Mouse (Mus musculus) midbrain, embryonic 14.5 days (tissue): ENCODE data around the gene Arid1b. TPM values are rescaled to one million over a fixed set of nuclear protein-coding genes. Genes with fewer than 3 reads are reported as not detected.

Experiments
- ATAC-seq: fragments of 200-750 bp; cut with Nextera tagmentation; 2 replicates; pipeline ENCODE4 v1.8.0; 2017; ENCODE audit warnings: moderate number of reproducible peaks, moderate library complexity; ENCODE audit not compliant: low FRiP score, low TSS enrichment
- DNase-seq: peaks from one replicate; pipeline ENCODE4 v3.0.0-alpha.2; 2015
- H3K27ac ChIP-seq: fragments of 300-500 bp; sonication (generic); replicated peaks from 2 replicates; pipeline ENCODE4 v1.5.1; 2014; ENCODE audit warnings: mild to moderate bottlenecking, low read depth, low read length, moderate library complexity
- H3K27me3 ChIP-seq: fragments of 300-500 bp; sonication (generic); 2 replicates; pipeline ENCODE4 v1.6.1; 2014; ENCODE audit warnings: low read length, control low read depth, mixed read lengths; ENCODE audit not compliant: control insufficient read depth, insufficient read depth
- H3K36me3 ChIP-seq: fragments of 300-500 bp; sonication (generic); 2 replicates; pipeline ENCODE4 v1.6.1; 2014; ENCODE audit warnings: low read length, control low read depth; ENCODE audit not compliant: control insufficient read depth, insufficient read depth
- H3K4me1 ChIP-seq: fragments of 300-500 bp; sonication (generic); 2 replicates; pipeline ENCODE4 v1.6.1; 2014; ENCODE audit warnings: mild to moderate bottlenecking, antibody characterized with exemption, low read length, control low read depth; ENCODE audit not compliant: control insufficient read depth, insufficient read depth
- H3K4me2 ChIP-seq: fragments of 300-500 bp; sonication (generic); 2 replicates; pipeline ENCODE4 v1.6.1; 2014; ENCODE audit warnings: mild to moderate bottlenecking, low read length, moderate library complexity
- H3K4me3 ChIP-seq: fragments of 300-500 bp; sonication (generic); replicated peaks from 2 replicates; pipeline ENCODE4 v1.5.1; 2014; ENCODE audit warnings: low read depth, low read length
- H3K9ac ChIP-seq: fragments of 300-500 bp; sonication (generic); replicated peaks from 2 replicates; pipeline ENCODE4 v1.6.1; 2014; ENCODE audit warnings: mild to moderate bottlenecking, low read length, moderate library complexity
- H3K9me3 ChIP-seq: fragments of 300-500 bp; sonication (generic); 2 replicates; pipeline ENCODE4 v1.6.1; 2016; ENCODE audit warnings: low read length, control low read depth, mixed read lengths; ENCODE audit not compliant: control insufficient read depth
- WGBS: fragments of 180-500 bp; shearing (Covaris S2); extraction: QIAGEN DNeasy Blood & Tissue Kit; methylation state at CpG from one replicate; pipeline ENCODE4 v1.1.7; 2014; 5-methylcytosine and 5-hydroxymethylcytosine counted together
- polyA plus RNA-seq: library from polyadenylated mRNA; unstranded; fragments of >200 nt; fragmentation: Nextera tagmentation; extraction: Ambion mirVana; gene quantifications from 2 replicates; pipeline ENCODE4 v1.2.1, GENCODE M21; 2014

Gene Arid1b
- polyA plus RNA-seq, 1 experiment from 2014 or later = 23.8 TPM

DNA sequence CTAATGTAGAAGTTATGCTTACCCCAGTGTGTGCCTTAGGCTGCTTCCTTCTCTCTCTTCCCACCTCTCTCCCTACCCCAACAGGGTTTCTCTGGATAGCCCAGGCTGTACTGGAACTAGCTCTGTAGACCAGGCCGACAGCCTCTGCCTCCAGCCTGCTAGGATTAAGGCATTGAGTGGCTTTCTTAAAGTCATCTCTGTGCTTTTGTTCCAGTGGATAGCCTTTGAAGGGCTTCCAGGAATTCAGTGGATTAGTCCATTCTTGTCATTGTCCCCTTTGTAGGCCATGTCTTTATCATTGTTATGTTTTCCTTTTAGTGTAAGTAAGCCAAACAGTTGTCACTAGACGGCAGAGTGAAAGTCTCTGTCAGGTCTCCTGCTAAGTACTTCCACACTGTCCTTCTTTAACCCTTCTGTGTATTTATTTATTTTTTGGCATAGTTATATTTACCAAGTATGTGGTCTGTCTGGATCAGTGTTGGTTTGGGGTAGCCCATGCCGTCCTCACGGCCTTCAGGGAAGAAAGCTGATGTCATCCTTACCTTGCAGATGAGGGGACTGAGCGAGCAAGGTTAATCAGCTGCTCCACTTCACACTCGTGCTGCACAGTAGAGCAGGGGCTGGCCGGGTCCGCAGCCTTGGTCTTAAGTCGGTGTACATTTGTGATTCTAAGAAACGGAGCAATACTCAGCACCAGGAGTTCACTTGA, 58.1 kb downstream of the Arid1b start:
- no peaks in the 10 kb centered on the region for H3K36me3 ChIP-seq
- ATAC-seq = no peak
- H3K27me3 ChIP-seq = no peaks in the 10 kb centered on the region
- no peaks in the 10 kb centered on the region for H3K9me3 ChIP-seq
- WGBS = 41% methylated on average over 10 of the region's 10 CpGs
- no peak overlapping the region for H3K9ac ChIP-seq
- H3K4me2 ChIP-seq = no peak overlapping the region
- no peak for DNase-seq
- peaks cover 30% of the 10 kb centered on the region for H3K4me1 ChIP-seq
- no peak overlapping the region for H3K4me3 ChIP-seq
- H3K27ac ChIP-seq = no peak overlapping the region

GRCm38 (mm10) chr17:5052800-5053179, 58.7 kb downstream of the Arid1b start:
- Histone ChIP-seq H3K36me3 (no peaks in the 10 kb centered on the region), H3K4me1 (peaks cover 35% of the 10 kb centered on the region), H3K4me2 (no peak overlapping the region), H3K27me3 (no peaks in the 10 kb centered on the region), H3K27ac (no peak overlapping the region), H3K4me3 (no peak overlapping the region), H3K9ac (no peak overlapping the region), H3K9me3 (no peaks in the 10 kb centered on the region)
- no peak for DNase-seq
- ATAC-seq = no peak
- 78% methylated on average over 4 of the region's 4 CpGs for WGBS

GRCm38 (mm10) chr17:5053201-5053600, 59.1 kb downstream of the Arid1b start:
- Histone ChIP-seq H3K9ac (no peak overlapping the region), H3K27me3 (no peaks in the 10 kb centered on the region), H3K27ac (no peak overlapping the region), H3K4me3 (no peak overlapping the region), H3K36me3 (no peaks in the 10 kb centered on the region), H3K4me1 (peaks cover 39% of the 10 kb centered on the region), H3K9me3 (no peaks in the 10 kb centered on the region), H3K4me2 (no peak overlapping the region)
- ATAC-seq (no peak), DNase-seq (no peak)
- 81% methylated on average over 16 of the region's 16 CpGs for WGBS

DNA sequence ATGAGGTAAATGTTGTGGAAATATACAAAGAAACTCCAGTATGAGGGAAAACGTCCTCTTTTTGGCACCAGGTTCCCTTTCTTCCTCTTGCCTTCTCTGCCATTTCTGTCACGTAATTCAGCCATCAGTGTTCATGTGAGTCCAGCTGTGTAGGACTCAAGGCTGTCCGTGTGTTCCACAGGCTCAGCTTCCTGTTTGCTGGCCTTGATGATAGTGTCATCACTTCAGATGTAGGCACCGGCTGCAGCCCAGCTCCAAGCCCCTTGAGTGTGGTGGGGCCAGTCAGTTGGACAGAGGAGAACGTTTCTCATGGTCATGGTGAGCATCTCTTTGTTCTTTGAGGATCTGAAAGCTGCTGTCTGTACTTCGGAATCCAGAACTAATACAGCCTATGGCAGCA, 61.3 kb downstream of the Arid1b start:
- H3K4me1 ChIP-seq = peaks cover 57% of the 10 kb centered on the region

DNA sequence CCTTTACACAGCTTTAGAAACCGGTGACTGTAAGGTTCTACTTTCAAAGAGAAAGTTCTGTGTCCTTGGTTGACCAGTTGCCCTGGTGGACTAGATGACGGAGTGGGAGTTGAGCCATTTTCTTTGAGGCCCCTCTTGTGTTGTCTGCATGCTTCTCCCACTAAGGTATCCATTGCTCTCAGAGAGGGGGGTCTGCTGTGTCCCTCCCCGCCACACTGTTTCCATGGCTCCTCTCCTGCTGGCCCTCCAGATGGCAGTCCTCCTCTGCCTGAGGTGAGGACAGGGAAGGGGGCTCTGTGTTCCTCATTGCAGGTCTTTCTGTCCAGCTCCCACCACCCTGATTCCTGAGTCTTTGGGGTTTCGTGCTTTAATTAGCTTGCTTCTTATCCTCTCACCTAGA, 62.5 kb downstream of the Arid1b start:
- H3K4me1 ChIP-seq = peaks cover 52% of the 10 kb centered on the region
- H3K4me3 ChIP-seq = no peak overlapping the region
- no peak overlapping the region for H3K4me2 ChIP-seq
- ATAC-seq (no peak), DNase-seq (no peak)
- H3K9ac ChIP-seq = no peak overlapping the region
- 63% methylated on average over 4 of the region's 4 CpGs for WGBS
- H3K27ac ChIP-seq = no peak overlapping the region
- H3K9me3 ChIP-seq = no peaks in the 10 kb centered on the region
- H3K27me3 ChIP-seq = no peaks in the 10 kb centered on the region
- H3K36me3 ChIP-seq = no peaks in the 10 kb centered on the region

More for the DNA sequence above, 61.3 kb downstream of the Arid1b start:
- no peaks in the 10 kb centered on the region for H3K36me3 ChIP-seq
- WGBS = 86% methylated on average over 6 of the region's 6 CpGs
- ATAC-seq (no peak), DNase-seq (no peak)
- no peak overlapping the region for H3K4me2 ChIP-seq
- H3K9me3 ChIP-seq = no peaks in the 10 kb centered on the region
- no peaks in the 10 kb centered on the region for H3K27me3 ChIP-seq
- H3K27ac ChIP-seq = no peak overlapping the region
- no peak overlapping the region for H3K9ac ChIP-seq
- no peak overlapping the region for H3K4me3 ChIP-seq

DNA sequence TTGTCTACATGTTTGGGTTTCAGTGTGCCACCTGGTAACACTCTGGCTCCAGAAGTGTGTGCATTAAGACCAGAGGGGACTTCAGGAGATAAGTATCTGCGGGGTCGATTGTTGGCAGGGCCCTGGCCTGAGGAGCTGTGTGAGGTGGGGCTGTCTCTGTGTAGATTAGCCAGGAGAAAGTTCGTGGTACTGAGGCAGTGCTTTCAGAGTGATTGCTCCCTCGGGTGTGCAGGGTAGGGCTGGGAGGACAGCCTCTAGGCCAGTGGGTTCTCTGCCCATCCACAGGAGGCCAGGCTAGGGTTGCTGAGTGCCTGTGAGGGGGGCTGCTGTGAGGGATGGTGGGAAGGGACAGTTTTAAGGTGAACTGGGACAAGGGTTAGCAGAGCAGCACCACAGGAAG, 63.2 kb downstream of the Arid1b start:
- H3K9ac ChIP-seq = no peak overlapping the region
- 23% methylated on average over 4 of the region's 4 CpGs for WGBS
- H3K4me2 ChIP-seq = no peak overlapping the region
- H3K4me1 ChIP-seq = peaks cover 46% of the 10 kb centered on the region
- H3K27me3 ChIP-seq = no peaks in the 10 kb centered on the region
- H3K27ac ChIP-seq = no peak overlapping the region
- DNase-seq (no peak), ATAC-seq (no peak)
- no peaks in the 10 kb centered on the region for H3K9me3 ChIP-seq
- no peaks in the 10 kb centered on the region for H3K36me3 ChIP-seq
- H3K4me3 ChIP-seq = no peak overlapping the region

DNA sequence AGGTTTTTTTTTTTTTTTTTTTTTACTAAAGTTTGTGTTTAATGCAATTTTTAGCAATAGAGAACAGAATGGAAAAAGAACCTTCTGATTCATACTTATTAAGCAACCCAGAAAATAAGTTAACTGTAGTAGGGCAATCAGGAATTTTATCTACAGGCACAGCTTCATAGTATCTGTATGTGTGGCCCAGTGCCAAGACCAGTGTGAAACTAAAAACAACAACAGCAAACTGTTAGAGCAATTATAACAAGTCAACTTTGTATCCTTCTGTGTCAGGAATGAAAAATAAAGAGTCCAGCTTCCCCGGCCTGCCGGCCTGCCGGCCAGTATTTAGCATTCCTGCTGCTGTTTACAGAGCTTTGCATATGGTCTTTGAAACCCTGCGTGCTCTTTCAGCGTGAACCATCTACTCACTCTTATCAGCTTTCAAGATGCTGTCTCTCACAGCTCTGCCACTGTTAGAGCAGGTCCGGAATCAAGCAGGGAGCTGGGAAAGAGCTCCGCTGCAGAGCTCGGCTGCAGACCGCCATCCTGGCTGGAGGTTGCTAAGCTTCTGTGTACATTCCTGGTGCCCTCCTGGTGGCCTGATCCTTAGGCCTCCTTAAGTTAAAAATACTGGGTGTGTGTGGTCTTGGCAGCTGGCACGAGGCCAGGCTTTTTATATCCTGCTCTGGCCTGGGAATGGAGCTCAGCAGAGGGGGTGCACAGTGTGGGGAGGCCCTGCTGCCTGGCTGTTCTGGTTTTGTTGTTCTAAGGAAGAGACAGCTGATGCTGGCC, 64.0 kb downstream of the Arid1b start:
- 2% methylated on average over 10 of the region's 10 CpGs for WGBS
- peaks cover 37% of the 10 kb centered on the region for H3K4me1 ChIP-seq
- H3K9me3 ChIP-seq = no peaks in the 10 kb centered on the region
- peak overlapping the region; percentile 14; the same call in 1 of the 2 replicates for H3K9ac ChIP-seq
- H3K4me3 ChIP-seq = no peak overlapping the region
- no peaks in the 10 kb centered on the region for H3K36me3 ChIP-seq
- no peaks in the 10 kb centered on the region for H3K27me3 ChIP-seq
- DNase-seq (peak; percentile 80), ATAC-seq (peak; percentile 75)
- peak overlapping the region; percentile 62 for H3K27ac ChIP-seq
- peak overlapping the region; percentile 34 for H3K4me2 ChIP-seq

DNA sequence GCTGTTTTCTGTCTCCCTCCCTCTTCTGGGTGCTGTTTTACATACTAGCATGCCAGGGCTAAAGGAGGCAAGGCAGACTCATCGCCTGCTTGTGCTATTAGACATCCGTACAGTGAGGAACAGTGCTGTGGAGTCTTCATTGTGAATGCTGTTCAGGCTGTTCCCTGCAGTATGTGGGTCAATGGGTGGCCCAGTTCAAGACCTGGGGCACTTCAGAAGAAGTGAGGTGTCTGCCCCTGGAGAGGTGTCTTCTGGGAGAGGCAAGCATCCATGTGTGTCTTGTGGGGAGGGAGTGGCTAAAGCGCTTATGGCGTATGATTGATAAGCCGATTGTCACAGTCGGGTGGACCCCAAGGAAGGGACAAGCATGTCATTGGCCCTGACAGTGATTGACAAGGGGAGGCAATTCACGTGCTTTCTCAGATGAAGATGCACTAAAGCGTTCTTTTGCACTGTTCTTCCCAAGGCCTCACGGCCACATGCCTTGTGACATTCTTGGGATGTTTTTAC, 65.0 kb downstream of the Arid1b start:
- no peak overlapping the region for H3K4me2 ChIP-seq
- 13% methylated on average over 9 of the region's 9 CpGs for WGBS
- H3K4me1 ChIP-seq = peaks cover 36% of the 10 kb centered on the region
- no peaks in the 10 kb centered on the region for H3K27me3 ChIP-seq
- no peak overlapping the region for H3K4me3 ChIP-seq
- H3K9ac ChIP-seq = no peak overlapping the region
- no peak for DNase-seq
- H3K9me3 ChIP-seq = no peaks in the 10 kb centered on the region
- no peak for ATAC-seq
- no peak overlapping the region for H3K27ac ChIP-seq
- no peaks in the 10 kb centered on the region for H3K36me3 ChIP-seq
